Mouse (Mus musculus): ENCODE data around the gene Pfn4. TPM values are rescaled to one million over a fixed set of nuclear protein-coding genes. Genes with fewer than 3 reads are reported as not detected.
"Not testable (repeated sequence)": the region's sequence is repeated elsewhere in the genome, so short reads cannot be mapped to it uniquely, and the experiment has no call there.

Pfn4 gene
- polyA plus RNA-seq, 1 experiment = not detected

- TF ChIP-seq FOSL1 (IDR thresholded peaks at IDR 0.05; ENCODE audit: insufficient read depth, low read length, poor library complexity, severe bottlenecking) (no peak), CEBPB (IDR thresholded peaks at IDR 0.05; ENCODE audit: low read depth) (no peak), MAX (IDR thresholded peaks at IDR 0.05) (no peak), MYOG (IDR thresholded peaks at IDR 0.05; ENCODE audit: control insufficient read depth, extremely low read depth, insufficient read length) (no peak), MYOD1 (IDR thresholded peaks at IDR 0.05; ENCODE audit: control insufficient read depth, insufficient read length, low read depth) (no peak), USF1 (IDR thresholded peaks at IDR 0.05; ENCODE audit: low read depth) (no peak), CTCF (IDR thresholded peaks at IDR 0.05; ENCODE audit: control insufficient read depth, insufficient read depth, insufficient read length) (no peak)
- Histone ChIP-seq H3K4me3 (ENCODE audit: insufficient read depth, poor library complexity, severe bottlenecking) (no peak overlapping the region), H3K27me3 (ENCODE audit: control insufficient read depth, insufficient read depth, insufficient read length) (no peaks in the 10 kb centered on the region), H3K36me3 (ENCODE audit: control insufficient read depth, insufficient read depth) (no peaks in the 10 kb centered on the region), H3K79me3 (ENCODE audit: low read depth) (no peaks in the 10 kb centered on the region), H3K79me2 (ENCODE audit: control insufficient read depth, insufficient read depth) (no peaks in the 10 kb centered on the region), H3ac (ENCODE audit: control insufficient read depth, insufficient read length, low read depth) (no peak overlapping the region)
These were observed 506 bp downstream of the Pfn4 start for GRCm38 (mm10) chr12:4769333-4769723.

- H3K4me3 ChIP-seq (ENCODE audit: insufficient read depth, poor library complexity, severe bottlenecking) = no peak overlapping the region
- H3K36me3 ChIP-seq (ENCODE audit: control insufficient read depth, insufficient read depth) = no peaks in the 10 kb centered on the region
- no peaks in the 10 kb centered on the region for H3K27me3 ChIP-seq (ENCODE audit: control insufficient read depth, insufficient read depth, insufficient read length)
- H3ac ChIP-seq (ENCODE audit: control insufficient read depth, insufficient read length, low read depth) = no peak overlapping the region
- no peaks in the 10 kb centered on the region for H3K79me2 ChIP-seq (ENCODE audit: control insufficient read depth, insufficient read depth)
- TF ChIP-seq MYOD1 (IDR thresholded peaks at IDR 0.05; ENCODE audit: control insufficient read depth, insufficient read length, low read depth) (no peak), CTCF (IDR thresholded peaks at IDR 0.05; ENCODE audit: control insufficient read depth, insufficient read depth, insufficient read length) (no peak), CEBPB (IDR thresholded peaks at IDR 0.05; ENCODE audit: low read depth) (no peak), MYOG (IDR thresholded peaks at IDR 0.05; ENCODE audit: control insufficient read depth, extremely low read depth, insufficient read length) (no peak), USF1 (IDR thresholded peaks at IDR 0.05; ENCODE audit: low read depth) (no peak), MAX (IDR thresholded peaks at IDR 0.05) (no peak), FOSL1 (IDR thresholded peaks at IDR 0.05; ENCODE audit: insufficient read depth, low read length, poor library complexity, severe bottlenecking) (no peak)
- no peaks in the 10 kb centered on the region for H3K79me3 ChIP-seq (ENCODE audit: low read depth)
These were observed 6.2 kb downstream of the Pfn4 start for GRCm38 (mm10) chr12:4774895-4775587.

GRCm38 (mm10) chr12:4775588-4775949, 6.7 kb downstream of the Pfn4 start:
- Histone ChIP-seq H3K79me3 (ENCODE audit: low read depth) (no peaks in the 10 kb centered on the region), H3K79me2 (ENCODE audit: control insufficient read depth, insufficient read depth) (no peaks in the 10 kb centered on the region), H3K4me3 (ENCODE audit: insufficient read depth, poor library complexity, severe bottlenecking) (no peak overlapping the region), H3ac (ENCODE audit: control insufficient read depth, insufficient read length, low read depth) (no peak overlapping the region), H3K36me3 (ENCODE audit: control insufficient read depth, insufficient read depth) (no peaks in the 10 kb centered on the region), H3K27me3 (ENCODE audit: control insufficient read depth, insufficient read depth, insufficient read length) (no peaks in the 10 kb centered on the region)
- TF ChIP-seq MYOG (IDR thresholded peaks at IDR 0.05; ENCODE audit: control insufficient read depth, extremely low read depth, insufficient read length) (no peak), USF1 (IDR thresholded peaks at IDR 0.05; ENCODE audit: low read depth) (no peak), MAX (IDR thresholded peaks at IDR 0.05) (no peak), CEBPB (IDR thresholded peaks at IDR 0.05; ENCODE audit: low read depth) (no peak), MYOD1 (IDR thresholded peaks at IDR 0.05; ENCODE audit: control insufficient read depth, insufficient read length, low read depth) (no peak), FOSL1 (IDR thresholded peaks at IDR 0.05; ENCODE audit: insufficient read depth, low read length, poor library complexity, severe bottlenecking) (no peak), CTCF (IDR thresholded peaks at IDR 0.05; ENCODE audit: control insufficient read depth, insufficient read depth, insufficient read length) (no peak)

- Histone ChIP-seq H3K27me3 (ENCODE audit: control insufficient read depth, insufficient read depth, insufficient read length) (no peaks in the 10 kb centered on the region), H3K79me2 (ENCODE audit: control insufficient read depth, insufficient read depth) (no peaks in the 10 kb centered on the region), H3K79me3 (ENCODE audit: low read depth) (no peaks in the 10 kb centered on the region), H3K36me3 (ENCODE audit: control insufficient read depth, insufficient read depth) (no peaks in the 10 kb centered on the region), H3ac (ENCODE audit: control insufficient read depth, insufficient read length, low read depth) (no peak overlapping the region), H3K4me3 (ENCODE audit: insufficient read depth, poor library complexity, severe bottlenecking) (no peak overlapping the region)
- no peak for TF ChIP-seq MYOG (IDR thresholded peaks at IDR 0.05; ENCODE audit: control insufficient read depth, extremely low read depth, insufficient read length)
These were observed 8.9 kb downstream of the Pfn4 start for GRCm38 (mm10) chr12:4777734-4778133.

- no peak overlapping the region for H3K4me3 ChIP-seq (ENCODE audit: insufficient read depth, poor library complexity, severe bottlenecking)
- no peaks in the 10 kb centered on the region for H3K36me3 ChIP-seq (ENCODE audit: control insufficient read depth, insufficient read depth)
- no peak overlapping the region for H3ac ChIP-seq (ENCODE audit: control insufficient read depth, insufficient read length, low read depth)
- no peaks in the 10 kb centered on the region for H3K79me3 ChIP-seq (ENCODE audit: low read depth)
- no peak for TF ChIP-seq MAX (IDR thresholded peaks at IDR 0.05)
- TF ChIP-seq USF1 (IDR thresholded peaks at IDR 0.05; ENCODE audit: low read depth) = no peak
- TF ChIP-seq CTCF (IDR thresholded peaks at IDR 0.05; ENCODE audit: control insufficient read depth, insufficient read depth, insufficient read length) = no peak
- no peak for TF ChIP-seq MYOG (IDR thresholded peaks at IDR 0.05; ENCODE audit: control insufficient read depth, extremely low read depth, insufficient read length)
- TF ChIP-seq CEBPB (IDR thresholded peaks at IDR 0.05; ENCODE audit: low read depth) = no peak
- TF ChIP-seq MYOD1 (IDR thresholded peaks at IDR 0.05; ENCODE audit: control insufficient read depth, insufficient read length, low read depth) = no peak
- no peak for TF ChIP-seq FOSL1 (IDR thresholded peaks at IDR 0.05; ENCODE audit: insufficient read depth, low read length, poor library complexity, severe bottlenecking)
- no peaks in the 10 kb centered on the region for H3K79me2 ChIP-seq (ENCODE audit: control insufficient read depth, insufficient read depth)
- H3K27me3 ChIP-seq (ENCODE audit: control insufficient read depth, insufficient read depth, insufficient read length) = no peaks in the 10 kb centered on the region
These were observed 11.4 kb downstream of the Pfn4 start for GRCm38 (mm10) chr12:4780245-4780644.

GRCm38 (mm10) chr12:4781270-4781669, 12.4 kb downstream of the Pfn4 start:
- Histone ChIP-seq H3K27me3 (ENCODE audit: control insufficient read depth, insufficient read depth, insufficient read length) (no peaks in the 10 kb centered on the region), H3K79me3 (ENCODE audit: low read depth) (no peaks in the 10 kb centered on the region), H3K36me3 (ENCODE audit: control insufficient read depth, insufficient read depth) (no peaks in the 10 kb centered on the region), H3ac (ENCODE audit: control insufficient read depth, insufficient read length, low read depth) (no peak overlapping the region), H3K79me2 (ENCODE audit: control insufficient read depth, insufficient read depth) (no peaks in the 10 kb centered on the region), H3K4me3 (ENCODE audit: insufficient read depth, poor library complexity, severe bottlenecking) (no peak overlapping the region)
- TF ChIP-seq MYOD1 (IDR thresholded peaks at IDR 0.05; ENCODE audit: control insufficient read depth, insufficient read length, low read depth) (no peak), MAX (IDR thresholded peaks at IDR 0.05) (no peak), MYOG (IDR thresholded peaks at IDR 0.05; ENCODE audit: control insufficient read depth, extremely low read depth, insufficient read length) (no peak), FOSL1 (IDR thresholded peaks at IDR 0.05; ENCODE audit: insufficient read depth, low read length, poor library complexity, severe bottlenecking) (no peak), USF1 (IDR thresholded peaks at IDR 0.05; ENCODE audit: low read depth) (no peak), CEBPB (IDR thresholded peaks at IDR 0.05; ENCODE audit: low read depth) (no peak), CTCF (IDR thresholded peaks at IDR 0.05; ENCODE audit: control insufficient read depth, insufficient read depth, insufficient read length) (no peak)

- H3ac ChIP-seq (ENCODE audit: control insufficient read depth, insufficient read length, low read depth); H3K79me3 ChIP-seq (ENCODE audit: low read depth); H3K36me3 ChIP-seq (ENCODE audit: control insufficient read depth, insufficient read depth); H3K79me2 ChIP-seq (ENCODE audit: control insufficient read depth, insufficient read depth); H3K27me3 ChIP-seq (ENCODE audit: control insufficient read depth, insufficient read depth, insufficient read length); H3K4me3 ChIP-seq (ENCODE audit: insufficient read depth, poor library complexity, severe bottlenecking): not testable (repeated sequence)
These were observed 13.0 kb downstream of the Pfn4 start for GRCm38 (mm10) chr12:4781725-4782404.

Data from C2C12 (cell line).